Mouse (Mus musculus): ENCODE data around the gene Serpinb6b. TPM values are rescaled to one million over a fixed set of nuclear protein-coding genes. Genes with fewer than 3 reads are reported as not detected.

Serpinb6b gene
- total RNA-seq, 2 experiments from 2014 or later = 0.63 to 1.0 TPM

GRCm38 (mm10) chr13:33028550-33028949, 63.5 kb downstream of the Serpinb6b start:
- no peak for DNase-seq (ENCODE audit: low spot score in 2 of 2)

Other genes with a start within 250 kb of the Serpinb6b start
- gene Mylk4, start 181.3 kb upstream of the Serpinb6b start, total RNA-seq (2021) = under 1 TPM in 1 of 2 experiments, not detected in 1; 0.17 TPM
- gene Wrnip1, start 163.2 kb upstream of the Serpinb6b start, total RNA-seq (2021) = 10 to 100 TPM; 58.0 to 64.3 TPM
- gene D930007J09Rik, start 162.4 kb upstream of the Serpinb6b start, total RNA-seq (2021) = 1 to 10 TPM in 1 of 2 experiments, not detected in 1; 1.7 TPM
- gene Serpinb1a, start 114.0 kb upstream of the Serpinb6b start, total RNA-seq (2021) = 1 to 10 TPM; 6.6 to 7.0 TPM
- gene Serpinb1c, start 67.0 kb upstream of the Serpinb6b start, total RNA-seq (2021) = not detected
- gene Serpinb9, start 38.0 kb downstream of the Serpinb6b start, total RNA-seq (2021) = 1 to 10 TPM; 5.7 to 6.1 TPM
- gene Serpinb9b, start 62.2 kb downstream of the Serpinb6b start, total RNA-seq (2021) = not detected
- 1 to 10 TPM in 1 of 2 experiments, under 1 TPM in 1; 0.81 to 1.3 TPM for gene Serpinb1b, start 113.4 kb downstream of the Serpinb6b start, total RNA-seq (2021)
- not detected for gene Serpinb9c, start 194.5 kb downstream of the Serpinb6b start, total RNA-seq (2021)
- not detected for gene Serpinb9d, start 227.8 kb downstream of the Serpinb6b start, total RNA-seq (2021)

Data from layer of hippocampus, adult 18-20 months (tissue).